Mouse (Mus musculus) MEL (cell line): Measurements from ENCODE around the gene Pde4dip. TPM values are rescaled to one million over a fixed set of nuclear protein-coding genes. Genes with fewer than 3 reads are reported as not detected.
A peak's percentile ranks its signal among the peaks of the same experiment; 100 is the strongest.

Source experiments
- DNase-seq: peaks from one replicate; pipeline ENCODE4 v3.0.0; 2011; ENCODE audit warnings: low read depth, low spot score
- H3K27ac ChIP-seq: 2 replicates; pipeline ENCODE4 v1.5.1; 2012; ENCODE audit warnings: low read depth, mild to moderate bottlenecking, control low read depth, low read length, moderate library complexity; ENCODE audit not compliant: control insufficient read depth
- H3K27me3 ChIP-seq, 2 experiments: fragments of 150-350 bp in 1 of 2; sonication (generic) in 1 of 2; 2 replicates each; pipeline ENCODE4 v1.6.1; 2012; ENCODE audit warnings: low read length in 2 of 2, mild to moderate bottlenecking in 2 of 2, improper control_type of control experiment in 1 of 2, moderate library complexity in 1 of 2; ENCODE audit not compliant: insufficient read depth in 2 of 2, control insufficient read depth in 1 of 2
- H3K36me3 ChIP-seq, 2 experiments: 2 replicates each; pipeline ENCODE4 v1.6.1; 2012 to 2014; ENCODE audit warnings: low read length in 2 of 2, improper control_type of control experiment in 1 of 2, inconsistent platforms in 1 of 2, mild to moderate bottlenecking in 1 of 2; ENCODE audit not compliant: insufficient read depth in 2 of 2, control insufficient read depth in 1 of 2
- H3K4me1 ChIP-seq, 2 experiments: fragments of 150-350 bp in 1 of 2; sonication (generic) in 1 of 2; 2 replicates each; pipeline ENCODE4 v1.6.1; 2012; ENCODE audit warnings: low read length in 2 of 2, improper control_type of control experiment in 1 of 2, mild to moderate bottlenecking in 1 of 2; ENCODE audit not compliant: insufficient read depth in 2 of 2, control insufficient read depth in 1 of 2
- H3K4me3 ChIP-seq, 2 experiments: fragments of 150-350 bp in 1 of 2; sonication (generic) in 1 of 2; 2 replicates each; pipeline ENCODE4 v1.5.1; 2012; ENCODE audit warnings: low read depth in 2 of 2, low read length in 2 of 2, mild to moderate bottlenecking in 2 of 2, moderate library complexity in 2 of 2, control low read depth in 1 of 2, improper control_type of control experiment in 1 of 2; ENCODE audit not compliant: control insufficient read depth in 1 of 2, insufficient read depth in 1 of 2
- H3K79me2 ChIP-seq: 2 replicates; pipeline ENCODE4 v1.6.1; 2012; ENCODE audit warnings: mild to moderate bottlenecking, low read length, moderate library complexity; ENCODE audit not compliant: control insufficient read depth, poor library complexity, insufficient read depth
- H3K9ac ChIP-seq: 2 replicates; pipeline ENCODE4 v1.6.1; 2012; ENCODE audit warnings: low read depth, mild to moderate bottlenecking, control low read depth, low read length, moderate library complexity; ENCODE audit not compliant: control insufficient read depth, poor library complexity, severe bottlenecking
- H3K9me3 ChIP-seq: fragments of 150-350 bp; sonication (generic); replicated peaks from 2 replicates; pipeline ENCODE4 v1.6.1; 2012; ENCODE audit warnings: mild to moderate bottlenecking, low read length, improper control_type of control experiment, moderate library complexity; ENCODE audit not compliant: insufficient read depth
- CHD1 ChIP-seq: IDR thresholded peaks from 2 replicates; pipeline ENCODE4 v1.6.1; 2012; ENCODE audit warnings: low read depth, mild to moderate bottlenecking, inconsistent platforms, low read length, improper control_type of control experiment
- CHD2 ChIP-seq: IDR thresholded peaks from 2 replicates; pipeline ENCODE4 v1.6.1; 2011; ENCODE audit warnings: low read length, improper control_type of control experiment
- CTCF ChIP-seq, 3 experiments: IDR thresholded peaks in 2 of 3; conservative IDR thresholded peaks in 1 of 3; 2 replicates each; pipeline ENCODE4 v1.5.1; 2011 to 2012; ENCODE audit warnings: low read length in 3 of 3, low read depth in 2 of 3, mild to moderate bottlenecking in 2 of 3, improper control_type of control experiment in 1 of 3, inconsistent platforms in 1 of 3, mixed read lengths in 1 of 3, moderate library complexity in 1 of 3; ENCODE audit not compliant: control insufficient read depth in 1 of 3, insufficient read depth in 1 of 3, poor library complexity in 1 of 3, severe bottlenecking in 1 of 3
- EP300 ChIP-seq, 2 experiments: IDR thresholded peaks; 2 replicates each; pipeline ENCODE4 v1.6.1; 2011; ENCODE audit warnings: improper control_type of control experiment in 2 of 2, low read length in 2 of 2, low read depth in 1 of 2, mild to moderate bottlenecking in 1 of 2
- ETS1 ChIP-seq: IDR thresholded peaks from 2 replicates; pipeline ENCODE4 v1.6.1; 2012; ENCODE audit warnings: low read depth, mild to moderate bottlenecking, inconsistent platforms, low read length, improper control_type of control experiment, moderate library complexity
- GABPA ChIP-seq: IDR thresholded peaks from 2 replicates; pipeline ENCODE4 v1.6.1; 2012; ENCODE audit warnings: low read depth, mild to moderate bottlenecking, inconsistent platforms, low read length, improper control_type of control experiment, moderate library complexity
- GATA1 ChIP-seq: IDR thresholded peaks from 2 replicates; pipeline ENCODE4 v1.6.1; 2011; ENCODE audit warnings: low read depth, low read length, improper control_type of control experiment
- HCFC1 ChIP-seq: IDR thresholded peaks from 2 replicates; pipeline ENCODE4 v1.6.1; 2012; ENCODE audit warnings: low read depth, mild to moderate bottlenecking, inconsistent platforms, low read length, improper control_type of control experiment, moderate library complexity
- JUND ChIP-seq: IDR thresholded peaks from 2 replicates; pipeline ENCODE4 v1.6.1; 2011; ENCODE audit warnings: low read depth, mild to moderate bottlenecking, improper control_type of control experiment, low read length
- KAT2A ChIP-seq: conservative IDR thresholded peaks from 2 replicates; pipeline ENCODE4 v1.6.1; 2012; ENCODE audit warnings: low read depth, low read length, improper control_type of control experiment, inconsistent platforms
- MAFK ChIP-seq: IDR thresholded peaks from 2 replicates; pipeline ENCODE4 v1.6.1; 2011; ENCODE audit warnings: low read depth, mild to moderate bottlenecking, low read length, improper control_type of control experiment, borderline replicate concordance
- MAX ChIP-seq: IDR thresholded peaks from 2 replicates; pipeline ENCODE4 v1.6.1; 2011; ENCODE audit warnings: low read length, improper control_type of control experiment
- MAZ ChIP-seq: IDR thresholded peaks from 2 replicates; pipeline ENCODE4 v1.6.1; 2012; ENCODE audit warnings: low read depth, mild to moderate bottlenecking, inconsistent platforms, low read length, improper control_type of control experiment
- MEF2A ChIP-seq: IDR thresholded peaks from 2 replicates; pipeline ENCODE4 v1.6.1; 2014; ENCODE audit warnings: low read depth, mild to moderate bottlenecking, inconsistent platforms, low read length, improper control_type of control experiment; ENCODE audit not compliant: poor library complexity, insufficient replicate concordance, severe bottlenecking; ENCODE audit errors: extremely low read depth
- MXI1 ChIP-seq: IDR thresholded peaks from 2 replicates; pipeline ENCODE4 v1.6.1; 2011; ENCODE audit warnings: mild to moderate bottlenecking, low read depth, low read length, improper control_type of control experiment
- MYB ChIP-seq: IDR thresholded peaks from 2 replicates; pipeline ENCODE4 v1.6.1; 2011; ENCODE audit warnings: mild to moderate bottlenecking, low read depth, low read length, improper control_type of control experiment
- MYC ChIP-seq: IDR thresholded peaks from 2 replicates; pipeline ENCODE4 v1.6.1; 2011; ENCODE audit warnings: low read depth, mild to moderate bottlenecking, low read length, improper control_type of control experiment, moderate library complexity
- NELFE ChIP-seq: IDR thresholded peaks from 2 replicates; pipeline ENCODE4 v1.6.1; 2011; ENCODE audit warnings: low read depth, low read length, improper control_type of control experiment
- NRF1 ChIP-seq: IDR thresholded peaks from 2 replicates; pipeline ENCODE4 v1.6.1; 2014; ENCODE audit warnings: low read depth, mild to moderate bottlenecking, inconsistent platforms, low read length, improper control_type of control experiment, moderate library complexity; ENCODE audit not compliant: poor library complexity, insufficient read depth, severe bottlenecking
- POLR2A ChIP-seq, 2 experiments: IDR thresholded peaks; 2 replicates each; pipeline ENCODE4 v1.6.1; 2011 to 2012; ENCODE audit warnings: low read length in 2 of 2, mild to moderate bottlenecking in 2 of 2, control low read depth in 1 of 2, improper control_type of control experiment in 1 of 2, low read depth in 1 of 2, moderate library complexity in 1 of 2; ENCODE audit not compliant: control insufficient read depth in 1 of 2, insufficient read depth in 1 of 2, poor library complexity in 1 of 2
- POLR2AphosphoS5 ChIP-seq: IDR thresholded peaks from 2 replicates; pipeline ENCODE4 v1.6.1; 2012; ENCODE audit warnings: low read depth, borderline replicate concordance, mild to moderate bottlenecking, inconsistent platforms, low read length, moderate library complexity, mixed read lengths
- RCOR1 ChIP-seq: IDR thresholded peaks from 2 replicates; pipeline ENCODE4 v1.6.1; 2012; ENCODE audit warnings: low read depth, mild to moderate bottlenecking, inconsistent platforms, low read length, improper control_type of control experiment
- SIN3A ChIP-seq: IDR thresholded peaks from 2 replicates; pipeline ENCODE4 v1.6.1; 2012; ENCODE audit warnings: low read length, improper control_type of control experiment, inconsistent platforms
- SMC3 ChIP-seq: IDR thresholded peaks from 2 replicates; pipeline ENCODE4 v1.6.1; 2011; ENCODE audit warnings: low read depth, low read length, improper control_type of control experiment
- TAL1 ChIP-seq: IDR thresholded peaks from 2 replicates; pipeline ENCODE4 v1.6.1; 2012; ENCODE audit warnings: mild to moderate bottlenecking, inconsistent platforms, low read length, moderate library complexity, mixed read lengths
- TBP ChIP-seq: IDR thresholded peaks from 2 replicates; pipeline ENCODE4 v1.8.0; 2011; ENCODE audit warnings: low read depth, low read length, improper control_type of control experiment
- TCF12 ChIP-seq: IDR thresholded peaks from 2 replicates; pipeline ENCODE4 v1.6.1; 2014; ENCODE audit warnings: low read depth, mild to moderate bottlenecking, inconsistent platforms, low read length, improper control_type of control experiment, moderate library complexity
- UBTF ChIP-seq: IDR thresholded peaks from 2 replicates; pipeline ENCODE4 v1.6.1; 2012; ENCODE audit warnings: low read depth, mild to moderate bottlenecking, inconsistent platforms, low read length, improper control_type of control experiment, moderate library complexity, borderline replicate concordance; ENCODE audit not compliant: insufficient read depth
- USF1 ChIP-seq: IDR thresholded peaks from 2 replicates; pipeline ENCODE4 v1.6.1; 2014; ENCODE audit warnings: low read depth, mild to moderate bottlenecking, inconsistent platforms, low read length, improper control_type of control experiment, moderate library complexity
- USF2 ChIP-seq, 2 experiments: IDR thresholded peaks; 2 replicates each; pipeline ENCODE4 v1.6.1; 2011 to 2012; ENCODE audit warnings: improper control_type of control experiment in 2 of 2, low read length in 2 of 2, borderline replicate concordance in 1 of 2, inconsistent platforms in 1 of 2, low read depth in 1 of 2, mild to moderate bottlenecking in 1 of 2; ENCODE audit not compliant: insufficient read depth in 1 of 2
- ZC3H11A ChIP-seq: IDR thresholded peaks from 2 replicates; pipeline ENCODE4 v1.6.1; 2012; ENCODE audit warnings: low read depth, mild to moderate bottlenecking, inconsistent platforms, low read length, improper control_type of control experiment
- ZKSCAN1 ChIP-seq: IDR thresholded peaks from 2 replicates; pipeline ENCODE4 v1.6.1; 2012; ENCODE audit warnings: low read depth, mild to moderate bottlenecking, inconsistent platforms, low read length, improper control_type of control experiment, moderate library complexity
- ZMIZ1 ChIP-seq: IDR thresholded peaks from 2 replicates; pipeline ENCODE4 v1.6.1; 2012; ENCODE audit warnings: low read depth, mild to moderate bottlenecking, inconsistent platforms, low read length, improper control_type of control experiment, moderate library complexity
- ZNF384 ChIP-seq: IDR thresholded peaks from 2 replicates; pipeline ENCODE4 v1.6.1; 2012; ENCODE audit warnings: low read depth, mild to moderate bottlenecking, inconsistent platforms, low read length, improper control_type of control experiment
- polyA plus RNA-seq, 2 experiments: library from polyadenylated mRNA; stranded (reverse) in 1 of 2; unstranded in 1 of 2; fragments of >175 nt in 1 of 2; fragments of >200 nt in 1 of 2; gene quantifications; 2 replicates each; pipeline versions ENCODE4 v1.2.1 to v1.2.4; 2012; ENCODE audit warnings: low replicate concordance in 2 of 2, low read depth in 1 of 2; ENCODE audit not compliant: insufficient read length in 2 of 2, insufficient read depth in 1 of 2, missing spikeins in 1 of 2
- total RNA-seq: library from RNA; depleted of rRNA; stranded (reverse); fragments of 300-350 nt; gene quantifications from 2 replicates; pipeline ENCODE4 v1.2.3, GENCODE M21; 2012

Gene Pde4dip
- total and polyA plus RNA-seq, 3 experiments, result 47.6 to 52.4 TPM; not detected in 1

DNA sequence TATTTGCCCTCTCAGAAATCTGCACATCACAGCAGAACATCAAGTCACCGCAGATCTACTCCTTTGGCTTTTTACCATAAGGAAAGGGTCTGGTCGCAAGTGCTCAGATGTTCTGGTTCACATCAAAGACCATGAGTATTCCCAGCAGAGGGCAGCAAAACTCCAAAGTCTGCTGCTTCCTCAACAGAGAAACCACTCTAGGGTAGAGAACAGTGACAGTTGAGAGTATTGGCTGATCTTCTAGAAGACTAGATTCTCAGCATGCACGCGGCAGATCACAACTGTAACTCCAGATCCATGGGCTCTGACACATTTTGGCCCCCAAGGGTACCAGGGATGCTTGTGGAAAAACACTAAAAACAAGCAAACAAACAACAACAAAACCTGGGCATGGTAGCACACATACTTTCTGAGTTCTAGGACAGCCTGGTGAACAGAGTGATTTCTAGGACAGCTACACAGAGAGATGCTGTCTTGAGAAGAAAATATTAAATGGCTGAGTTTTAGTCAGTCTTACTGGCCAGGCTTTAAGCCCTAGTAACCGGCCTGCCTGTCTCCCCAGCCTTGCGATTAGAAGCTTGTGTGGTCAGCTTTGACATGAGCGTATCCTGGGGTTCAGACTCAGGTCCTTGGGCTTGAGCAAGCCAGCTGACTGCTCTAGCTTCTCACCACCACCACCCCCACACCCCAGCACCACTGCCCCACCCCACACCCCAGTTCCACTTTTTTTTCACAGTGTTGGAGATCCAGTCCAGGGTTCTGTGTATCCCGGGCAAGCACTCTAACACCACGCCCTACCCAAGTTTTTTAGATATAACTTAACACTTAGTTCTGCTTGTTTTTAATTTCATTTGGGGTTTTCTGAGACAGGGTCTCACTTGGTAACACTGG lies 40.7 kb upstream of the Pde4dip start:
- Histone ChIP-seq H3K79me2 (no peaks in the 10 kb centered on the region; the same call in 1 of the 2 replicates), H3K36me3 (peaks cover 0 to 26% of the 10 kb centered on the region in 2 experiments; a peak in 2 of 4 replicates), H3K9me3 (no peaks in the 10 kb centered on the region), H3K4me1 (peaks cover 20 to 35% of the 10 kb centered on the region in 2 experiments), H3K4me3 (peak overlapping the region; percentile 12 to 72), H3K9ac (peak overlapping the region; percentile 76), H3K27me3 (no peaks in the 10 kb centered on the region), H3K27ac (peak overlapping the region; percentile 72)
- peak; percentile 96 for DNase-seq
- TF ChIP-seq SMC3 (peak; percentile 100), MAX (peak; percentile 90), CHD2 (no peak), MAFK (0 out of 2 replicates have a peak, but pooled peaks have one; percentile 21), GABPA (peak; percentile 45; the same call in 1 of the 2 replicates), RCOR1 (peak; percentile 51; the same call in 1 of the 2 replicates), USF2 (IDR thresholded peaks at IDR 0.05; ENCODE audit: borderline replicate concordance in 1 of 2, insufficient read depth in 1 of 2, low read depth in 1 of 2, low read length in 2 of 2) (no peak), MYC (peak; percentile 93), GATA1 (no peak; the same call in 1 of the 2 replicates), EP300 (IDR thresholded peaks at IDR 0.05; ENCODE audit: low read depth in 1 of 2, low read length in 2 of 2) (peak; percentile 27 to 57; a peak in 2 of 4 replicates), ZKSCAN1 (no peak), ZMIZ1 (peak; percentile 39; the same call in 1 of the 2 replicates), ETS1 (peak; percentile 56; the same call in 1 of the 2 replicates), POLR2AphosphoS5 (no peak), HCFC1 (peak; percentile 63), CTCF (IDR thresholded peaks at IDR 0.05 in 2 of 3, conservative IDR thresholded peaks at IDR 0.05 in 1 of 3; ENCODE audit: control insufficient read depth in 1 of 3, insufficient read depth in 1 of 3, low read depth in 2 of 3, low read length in 3 of 3, poor library complexity in 1 of 3, severe bottlenecking in 1 of 3) (peak; percentile 73 to 97 (median 77)), NRF1 (no peak), MYB (peak; percentile 68), CHD1 (peak; percentile 93), MEF2A (no peak), TBP (0 out of 2 replicates have a peak, but pooled peaks have one; percentile 38), ZC3H11A (peak; percentile 100), NELFE (peak; percentile 39; the same call in 1 of the 2 replicates), TCF12 (0 out of 2 replicates have a peak, but pooled peaks have one; percentile 26), MXI1 (peak; percentile 92), JUND (peak; percentile 71; the same call in 1 of the 2 replicates), POLR2A (IDR thresholded peaks at IDR 0.05; ENCODE audit: control insufficient read depth in 1 of 2, insufficient read depth in 1 of 2, low read depth in 1 of 2, low read length in 2 of 2, poor library complexity in 1 of 2) (peak in 1 of 2 experiments; percentile 43; a peak in 2 of 4 replicates), SIN3A (peak; percentile 91), USF1 (no peak), TAL1 (no peak), UBTF (no peak), KAT2A (no peak), MAZ (peak; percentile 86), ZNF384 (peak; percentile 86)
